Mouse (Mus musculus) MEL (cell line): ENCODE results near the gene Usp40.

Source experiments
- CTCF ChIP-seq, 3 experiments: IDR thresholded peaks in 2 of 3; conservative IDR thresholded peaks in 1 of 3; 2 replicates each; pipeline ENCODE4 v1.5.1; 2011 to 2012; ENCODE audit warnings: low read length in 3 of 3, low read depth in 2 of 3, mild to moderate bottlenecking in 2 of 3, improper control_type of control experiment in 1 of 3, inconsistent platforms in 1 of 3, mixed read lengths in 1 of 3, moderate library complexity in 1 of 3; ENCODE audit not compliant: control insufficient read depth in 1 of 3, insufficient read depth in 1 of 3, poor library complexity in 1 of 3, severe bottlenecking in 1 of 3
- GATA1 ChIP-seq: IDR thresholded peaks from 2 replicates; pipeline ENCODE4 v1.6.1; 2011; ENCODE audit warnings: low read depth, low read length, improper control_type of control experiment
- NRF1 ChIP-seq: IDR thresholded peaks from 2 replicates; pipeline ENCODE4 v1.6.1; 2014; ENCODE audit warnings: low read depth, mild to moderate bottlenecking, inconsistent platforms, low read length, improper control_type of control experiment, moderate library complexity; ENCODE audit not compliant: poor library complexity, insufficient read depth, severe bottlenecking
- POLR2A ChIP-seq, 2 experiments: IDR thresholded peaks; 2 replicates each; pipeline ENCODE4 v1.6.1; 2011 to 2012; ENCODE audit warnings: low read length in 2 of 2, mild to moderate bottlenecking in 2 of 2, control low read depth in 1 of 2, improper control_type of control experiment in 1 of 2, low read depth in 1 of 2, moderate library complexity in 1 of 2; ENCODE audit not compliant: control insufficient read depth in 1 of 2, insufficient read depth in 1 of 2, poor library complexity in 1 of 2
- POLR2AphosphoS2 ChIP-seq: IDR thresholded peaks from 2 replicates; pipeline ENCODE4 v1.6.1; 2011; ENCODE audit warnings: low read length, improper control_type of control experiment

DNA sequence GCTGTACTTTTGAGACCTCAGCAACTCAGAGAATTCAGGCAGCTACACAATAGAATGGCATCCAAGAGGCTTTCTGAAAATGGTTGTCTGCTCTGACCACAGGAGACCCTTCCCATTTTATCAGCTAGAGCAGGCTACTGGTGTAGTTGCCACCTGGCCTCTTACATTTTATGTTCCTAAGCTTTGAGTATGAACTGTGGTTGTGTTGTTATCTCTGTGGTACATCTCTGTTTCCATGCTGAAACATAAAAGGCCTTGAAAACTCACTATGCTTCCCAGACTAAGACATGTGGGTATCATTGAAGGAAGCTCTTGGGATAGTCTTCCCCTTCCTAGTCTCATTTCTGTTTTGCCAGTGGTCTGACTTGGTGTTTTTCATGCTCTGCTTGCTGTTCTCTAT is 106.2 kb downstream of the Usp40 start:
- no peak for TF ChIP-seq GATA1
- TF ChIP-seq POLR2A (IDR thresholded peaks at IDR 0.05; ENCODE audit: control insufficient read depth in 1 of 2, insufficient read depth in 1 of 2, low read depth in 1 of 2, low read length in 2 of 2, poor library complexity in 1 of 2) = no peak
- no peak for TF ChIP-seq CTCF (IDR thresholded peaks at IDR 0.05 in 2 of 3, conservative IDR thresholded peaks at IDR 0.05 in 1 of 3; ENCODE audit: control insufficient read depth in 1 of 3, insufficient read depth in 1 of 3, low read depth in 2 of 3, low read length in 3 of 3, poor library complexity in 1 of 3, severe bottlenecking in 1 of 3)
- no peak for TF ChIP-seq POLR2AphosphoS2
- TF ChIP-seq NRF1 = no peak
